Mouse (Mus musculus) olfactory bulb, adult 2 months (tissue): ENCODE results near the gene Ralgps2. TPM values are rescaled to one million over a fixed set of nuclear protein-coding genes. Genes with fewer than 3 reads are reported as not detected.

Experiments
- H3K27ac ChIP-seq: fragments of 200-500 bp; 2 replicates; pipeline ENCODE4 v1.5.1; 2012; ENCODE audit warnings: low read depth, low read length; ENCODE audit not compliant: insufficient read depth
- H3K4me1 ChIP-seq: fragments of 200-500 bp; 2 replicates; pipeline ENCODE4 v1.6.1; 2012; ENCODE audit warnings: low read length; ENCODE audit not compliant: control insufficient read depth, insufficient read depth
- H3K4me3 ChIP-seq: fragments of 200-500 bp; 2 replicates; pipeline ENCODE4 v1.5.1; 2012; ENCODE audit warnings: mild to moderate bottlenecking, low read depth, low read length, moderate library complexity; ENCODE audit not compliant: insufficient read depth
- CTCF ChIP-seq: fragments of 200-500 bp; IDR thresholded peaks from 2 replicates; pipeline ENCODE4 v1.5.1; 2012; ENCODE audit warnings: low read depth, mild to moderate bottlenecking, low read length, moderate library complexity; ENCODE audit not compliant: insufficient read depth
- POLR2A ChIP-seq: fragments of 200-500 bp; IDR thresholded peaks from 2 replicates; pipeline ENCODE4 v1.6.1; 2012; ENCODE audit warnings: mild to moderate bottlenecking, low read depth, low read length, moderate library complexity; ENCODE audit not compliant: insufficient read depth
- WGBS: fragments of 180-500 bp; shearing (Covaris S2); methylation state at CpG from one replicate; pipeline ENCODE4 v1.1.7; 2018; 5-methylcytosine and 5-hydroxymethylcytosine counted together
- polyA plus RNA-seq: library from polyadenylated mRNA; stranded (reverse); fragments of >200 nt; gene quantifications from 2 replicates; pipeline ENCODE4 v1.2.4, GENCODE M21; 2012; ENCODE audit warnings: low replicate concordance; ENCODE audit not compliant: missing spikeins, insufficient read depth, insufficient read length

The Ralgps2 gene
- polyA plus RNA-seq, 1 experiment = not detected

GRCm38 (mm10) chr1:156891561-156891960 is 47.9 kb downstream of the Ralgps2 start:
- no peak for TF ChIP-seq POLR2A
- TF ChIP-seq CTCF = no peak
- 95% methylated on average over 4 of the region's 4 CpGs for WGBS
- H3K27ac ChIP-seq = no peak overlapping the region
- no peak overlapping the region for H3K4me3 ChIP-seq
- H3K4me1 ChIP-seq = peaks cover 4% of the 10 kb centered on the region

GRCm38 (mm10) chr1:156888830-156889229 is 50.6 kb downstream of the Ralgps2 start:
- Histone ChIP-seq H3K4me1 (peaks cover 4% of the 10 kb centered on the region), H3K4me3 (no peak overlapping the region), H3K27ac (no peak overlapping the region)
- TF ChIP-seq POLR2A (no peak), CTCF (no peak)
- 83% methylated on average over 4 of the region's 4 CpGs for WGBS

GRCm38 (mm10) chr1:156885879-156886278 is 53.5 kb downstream of the Ralgps2 start:
- WGBS = 98% methylated on average over 2 of the region's 2 CpGs
- H3K27ac ChIP-seq = no peak overlapping the region
- peaks cover 4% of the 10 kb centered on the region for H3K4me1 ChIP-seq
- TF ChIP-seq POLR2A = no peak
- no peak for TF ChIP-seq CTCF
- no peak overlapping the region for H3K4me3 ChIP-seq

GRCm38 (mm10) chr1:156884782-156885181 is 54.6 kb downstream of the Ralgps2 start:
- no peak overlapping the region for H3K4me3 ChIP-seq
- no peak overlapping the region for H3K27ac ChIP-seq
- no peaks in the 10 kb centered on the region; the same call in 1 of the 2 replicates for H3K4me1 ChIP-seq
- WGBS = 81% methylated on average over 2 of the region's 2 CpGs
- no peak for TF ChIP-seq CTCF
- TF ChIP-seq POLR2A = no peak

GRCm38 (mm10) chr1:156870616-156871015 is 68.8 kb downstream of the Ralgps2 start:
- Histone ChIP-seq H3K27ac (no peak overlapping the region), H3K4me3 (no peak overlapping the region), H3K4me1 (no peaks in the 10 kb centered on the region)
- 94% methylated on average over 4 of the region's 4 CpGs for WGBS
- TF ChIP-seq CTCF = no peak
- TF ChIP-seq POLR2A = no peak

GRCm38 (mm10) chr1:156870028-156870427 is 69.4 kb downstream of the Ralgps2 start:
- no peaks in the 10 kb centered on the region for H3K4me1 ChIP-seq
- no peak overlapping the region for H3K27ac ChIP-seq
- no peak for TF ChIP-seq POLR2A
- TF ChIP-seq CTCF = no peak
- no peak overlapping the region for H3K4me3 ChIP-seq
- WGBS = 91% methylated on average over 5 of the region's 5 CpGs

- Histone ChIP-seq H3K4me3 (no peak overlapping the region), H3K27ac (peak overlapping the region; percentile 33; the same call in 1 of the 2 replicates), H3K4me1 (peaks cover 7% of the 10 kb centered on the region)
- WGBS = 21% methylated on average over 3 of the region's 3 CpGs
- TF ChIP-seq POLR2A (no peak), CTCF (no peak)
Measured at GRCm38 (mm10) chr1:156864240-156864639, 75.2 kb downstream of the Ralgps2 start.

- H3K4me3 ChIP-seq = no peak overlapping the region
- TF ChIP-seq CTCF (no peak), POLR2A (no peak)
- 38% methylated on average over 3 of the region's 3 CpGs for WGBS
- peak overlapping the region; percentile 33; the same call in 1 of the 2 replicates for H3K27ac ChIP-seq
- H3K4me1 ChIP-seq = peaks cover 7% of the 10 kb centered on the region
Measured at GRCm38 (mm10) chr1:156863726-156864125, 75.7 kb downstream of the Ralgps2 start.

GRCm38 (mm10) chr1:156861475-156862043 is 77.9 kb downstream of the Ralgps2 start:
- TF ChIP-seq CTCF = no peak
- TF ChIP-seq POLR2A = no peak

GRCm38 (mm10) chr1:156860266-156860665 is 79.2 kb downstream of the Ralgps2 start:
- Histone ChIP-seq H3K27ac (no peak overlapping the region), H3K4me1 (peaks cover 7% of the 10 kb centered on the region), H3K4me3 (no peak overlapping the region)
- 87% methylated on average over 8 of the region's 8 CpGs for WGBS
- no peak for TF ChIP-seq POLR2A
- no peak for TF ChIP-seq CTCF

More at GRCm38 (mm10) chr1:156861475-156862043, 77.9 kb downstream of the Ralgps2 start:
- H3K4me3 ChIP-seq = no peak overlapping the region
- no peak overlapping the region for H3K27ac ChIP-seq
- WGBS = 49% methylated on average over 4 of the region's 4 CpGs
- peaks cover 7% of the 10 kb centered on the region for H3K4me1 ChIP-seq

- H3K4me3 ChIP-seq = no peak overlapping the region
- 60% methylated on average over 2 of the region's 2 CpGs for WGBS
- TF ChIP-seq POLR2A (no peak), CTCF (no peak)
- no peak overlapping the region for H3K27ac ChIP-seq
- peaks cover 7% of the 10 kb centered on the region for H3K4me1 ChIP-seq
Measured at GRCm38 (mm10) chr1:156859711-156860250, 79.6 kb downstream of the Ralgps2 start.
